Mouse (Mus musculus) bone marrow, adult 2 months (tissue): ENCODE measurements around the gene Irs1. TPM values are rescaled to one million over a fixed set of nuclear protein-coding genes. Genes with fewer than 3 reads are reported as not detected.

Source experiments
- H3K27ac ChIP-seq: fragments of 200-500 bp; 2 replicates; pipeline ENCODE4 v1.5.1; 2012; ENCODE audit warnings: low read depth, mild to moderate bottlenecking, control low read depth, inconsistent platforms, low read length; ENCODE audit not compliant: control insufficient read depth, poor library complexity, insufficient read depth
- H3K4me1 ChIP-seq: fragments of 200-500 bp; 2 replicates; pipeline ENCODE4 v1.6.1; 2011; ENCODE audit warnings: low read length; ENCODE audit not compliant: control insufficient read depth, insufficient read depth
- H3K4me3 ChIP-seq: fragments of 200-500 bp; replicated peaks from 2 replicates; pipeline ENCODE3; 2011; ENCODE audit warnings: mild to moderate bottlenecking, low read depth, low read length, control low read depth; ENCODE audit not compliant: control insufficient read depth
- CTCF ChIP-seq: fragments of 200-500 bp; IDR thresholded peaks from 2 replicates; pipeline ENCODE4 v1.5.1; 2011; ENCODE audit warnings: low read length, control low read depth; ENCODE audit not compliant: control insufficient read depth, insufficient read depth
- POLR2A ChIP-seq: fragments of 200-500 bp; IDR thresholded peaks from 2 replicates; pipeline ENCODE4 v1.6.1; 2011; ENCODE audit warnings: low read depth, mild to moderate bottlenecking, control low read depth, low read length, borderline replicate concordance; ENCODE audit not compliant: control insufficient read depth
- WGBS: fragments of 180-500 bp; shearing (Covaris S2); methylation state at CpG from one replicate; pipeline ENCODE4 v1.1.7; 2018; 5-methylcytosine and 5-hydroxymethylcytosine counted together
- polyA plus RNA-seq: library from polyadenylated mRNA; stranded (reverse); fragments of >200 nt; gene quantifications from 2 replicates; pipeline ENCODE4 v1.2.4, GENCODE M21; 2011; ENCODE audit warnings: low replicate concordance; ENCODE audit not compliant: missing spikeins, insufficient read depth, insufficient read length

The Irs1 gene
- polyA plus RNA-seq, 1 experiment: 1.9 TPM

DNA sequence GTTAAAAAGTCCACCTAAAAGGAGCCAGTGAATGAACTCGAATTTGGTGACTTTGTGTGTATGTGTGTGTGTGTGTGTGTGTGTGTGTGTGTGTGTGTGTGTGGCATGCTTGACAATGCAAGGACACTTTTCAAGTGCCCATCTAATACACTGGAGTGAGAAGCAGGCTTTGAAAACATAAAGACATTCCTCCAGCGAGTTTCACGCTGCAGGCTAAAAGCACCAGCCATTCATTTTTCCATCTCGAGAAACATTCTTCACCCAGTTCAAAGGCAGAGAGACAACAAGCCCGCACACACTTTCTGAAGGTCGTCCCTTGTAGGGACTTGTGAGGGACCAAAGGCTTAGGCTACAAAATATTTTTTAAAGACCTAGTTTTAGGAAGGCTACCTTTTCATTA is 17.7 kb downstream of the Irs1 start:
- Histone ChIP-seq H3K4me3 (no peak overlapping the region), H3K4me1 (no peaks in the 10 kb centered on the region), H3K27ac (no peak overlapping the region)
- WGBS: 65% methylated on average over 6 of the region's 6 CpGs
- TF ChIP-seq POLR2A (no peak), CTCF (no peak)

- Histone ChIP-seq H3K4me3 (no peak overlapping the region), H3K4me1 (no peaks in the 10 kb centered on the region), H3K27ac (no peak overlapping the region)
- 77% methylated on average over 5 of the region's 5 CpGs for WGBS
- TF ChIP-seq CTCF (no peak), POLR2A (no peak)
These were observed 19.0 kb downstream of the Irs1 start for GRCm38 (mm10) chr1:82272231-82272630.

DNA sequence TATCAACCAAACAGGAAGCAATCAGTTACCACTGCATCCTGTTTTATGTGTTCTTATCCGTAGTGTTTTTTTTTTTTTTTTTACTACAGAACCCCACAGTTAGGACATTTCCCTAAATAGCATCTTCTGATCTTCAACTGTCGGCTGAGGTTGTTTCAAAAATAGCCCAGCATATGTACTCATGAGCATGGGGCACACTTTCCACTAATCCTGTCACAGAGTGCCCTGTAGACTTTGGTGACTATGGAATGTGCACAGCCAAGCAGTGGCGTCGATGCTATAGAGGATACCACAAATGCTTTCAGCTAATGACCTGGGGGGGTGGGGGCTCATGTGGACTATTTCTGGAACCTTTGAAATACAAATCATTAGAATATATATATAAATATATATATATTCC is 23.7 kb downstream of the Irs1 start:
- 16% methylated on average over 4 of the region's 4 CpGs for WGBS
- H3K4me1 ChIP-seq: no peaks in the 10 kb centered on the region
- H3K4me3 ChIP-seq: no peak overlapping the region
- no peak overlapping the region for H3K27ac ChIP-seq
- no peak for TF ChIP-seq CTCF

GRCm38 (mm10) chr1:82262331-82262730 is 28.9 kb downstream of the Irs1 start:
- Histone ChIP-seq H3K27ac (no peak overlapping the region), H3K4me1 (no peaks in the 10 kb centered on the region), H3K4me3 (no peak overlapping the region)
- 70% methylated on average over 1 of the region's 1 CpGs for WGBS
- TF ChIP-seq CTCF: no peak
- TF ChIP-seq POLR2A: no peak

DNA sequence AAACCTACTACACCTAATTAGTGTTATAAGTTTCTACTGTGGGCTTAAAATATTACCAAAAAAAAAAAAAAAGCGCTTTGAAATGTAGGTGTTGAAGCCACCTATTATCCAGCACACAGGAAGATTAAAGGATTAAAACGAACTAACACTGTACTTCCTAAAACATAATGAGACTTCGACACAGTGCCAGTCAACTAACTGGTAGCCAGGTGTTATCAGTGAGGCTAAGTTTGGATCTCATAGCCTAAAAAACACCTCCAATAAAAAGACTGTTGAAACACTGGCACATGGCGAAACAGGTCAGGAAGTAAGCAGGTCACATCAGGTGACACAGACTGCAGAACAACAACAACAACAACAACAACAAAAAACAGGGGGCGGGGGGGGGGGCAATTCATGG is 29.6 kb downstream of the Irs1 start:
- no peak overlapping the region for H3K4me3 ChIP-seq
- H3K4me1 ChIP-seq: no peaks in the 10 kb centered on the region
- TF ChIP-seq POLR2A (no peak), CTCF (no peak)
- WGBS: 71% methylated on average over 5 of the region's 5 CpGs
- H3K27ac ChIP-seq: no peak overlapping the region

GRCm38 (mm10) chr1:82261053-82261618 is 30.1 kb downstream of the Irs1 start:
- H3K27ac ChIP-seq: no peak overlapping the region
- TF ChIP-seq CTCF: no peak
- no peak overlapping the region for H3K4me3 ChIP-seq
- WGBS: 60% methylated on average over 9 of the region's 9 CpGs
- no peaks in the 10 kb centered on the region for H3K4me1 ChIP-seq

- 64% methylated on average over 3 of the region's 3 CpGs for WGBS
- Histone ChIP-seq H3K27ac (no peak overlapping the region), H3K4me3 (no peak overlapping the region), H3K4me1 (no peaks in the 10 kb centered on the region)
- TF ChIP-seq CTCF (no peak), POLR2A (no peak)
These were observed 31.2 kb downstream of the Irs1 start for GRCm38 (mm10) chr1:82260055-82260454.

GRCm38 (mm10) chr1:82258331-82258730 is 32.9 kb downstream of the Irs1 start:
- Histone ChIP-seq H3K4me3 (no peak overlapping the region), H3K4me1 (no peaks in the 10 kb centered on the region), H3K27ac (no peak overlapping the region)
- no peak for TF ChIP-seq CTCF
- no peak for TF ChIP-seq POLR2A
- 72% methylated on average over 7 of the region's 7 CpGs for WGBS

DNA sequence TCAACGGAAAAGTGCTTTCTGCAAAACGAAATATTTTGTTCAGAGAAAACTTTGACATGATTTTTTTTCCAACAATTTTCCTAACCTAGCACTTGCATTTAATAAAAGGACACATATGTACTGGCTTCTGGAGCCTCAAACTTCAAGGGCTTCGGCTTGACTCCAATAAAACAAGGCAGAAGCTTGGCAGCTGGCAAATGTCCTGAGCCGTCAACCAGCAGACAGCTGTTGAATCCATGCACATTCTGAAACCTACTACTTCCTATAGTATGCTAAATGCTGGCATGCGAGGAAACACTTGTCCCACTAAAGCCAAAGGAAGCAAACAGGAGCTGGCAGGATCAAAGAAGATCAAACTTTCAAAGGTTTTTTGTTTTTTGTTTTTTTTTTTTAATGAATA is 33.8 kb downstream of the Irs1 start:
- Histone ChIP-seq H3K27ac (no peak overlapping the region), H3K4me1 (no peaks in the 10 kb centered on the region), H3K4me3 (no peak overlapping the region)
- no peak for TF ChIP-seq POLR2A
- no peak for TF ChIP-seq CTCF
- 57% methylated on average over 5 of the region's 5 CpGs for WGBS
